Comparison of ENCODE assay signal across 28 mouse cellular contexts in genomic region chr1:188139473-188139872, GRCm38 (mm10).
A peak's percentile ranks its signal among the peaks of the same experiment; 100 is the strongest.
DNase-seq lines count a peak whose midpoint lies in the region; ATAC-seq lines count a peak whose summit lies in the region.
"Had no signal": no experiment of that assay in that cellular context is flagged by ENCODE, and none has a peak within 500 bp of the region (broad histone marks: within the 10 kb centered on the region; RNA-seq: fewer than 3 reads in every experiment).

No protein-coding gene starts in this region.

- H3K4me1 ChIP-seq in forebrain, embryonic 13.5 days, result peaks cover 18% of the 10 kb centered on the region
- H3K4me1 ChIP-seq in forebrain, embryonic 11.5 days (replicated peaks; ENCODE audit: control insufficient read depth, insufficient read depth, low read length), result no peaks in the 10 kb centered on the region; the same call in 1 of the 2 replicates
- no peaks in the 10 kb centered on the region for H3K4me1 ChIP-seq in limb, embryonic 11.5 days (ENCODE audit: control insufficient read depth, insufficient read depth, low read length)
- peaks cover 10% of the 10 kb centered on the region; the same call in 1 of the 2 replicates for H3K4me1 ChIP-seq in limb, embryonic 10.5 days
- H3K4me1 ChIP-seq: liver, embryonic 15.5 days; megakaryocyte, embryonic 14.5 days; neural tube, embryonic 12.5 days had no signal

- no peak overlapping the region for H3K9ac ChIP-seq in forebrain, embryonic 13.5 days
- no peak overlapping the region for H3K9ac ChIP-seq in forebrain, embryonic 11.5 days (ENCODE audit: low read length)
- H3K9ac ChIP-seq in limb, embryonic 11.5 days (ENCODE audit: low read length), result no peak overlapping the region
- H3K9ac ChIP-seq: heart, embryonic 13.5 days; hindbrain, embryonic 14.5 days; limb, embryonic 12.5 days; liver, embryonic 15.5 days; midbrain, embryonic 12.5 days; neural tube, embryonic 12.5 days had no signal

- DNase-seq in forebrain, embryonic 11.5 days (ENCODE audit: low spot score), result no peak
- peak; percentile 22 for DNase-seq in limb, embryonic 11.5 days (ENCODE audit: low spot score)
- DNase-seq in limb, embryonic 10.5 days (ENCODE audit: low spot score), result no peak
- peak; percentile 67 for DNase-seq in adipocyte (ENCODE audit: low spot score)
- peak; percentile 61 for DNase-seq in adrenal gland, postnatal 14 days
- no peak for DNase-seq in ovary, adult 18-20 months (ENCODE audit: low spot score)
- DNase-seq: B cell, adult 2 months; cerebellum, adult 11-12 months; cerebellum, adult 9-11 months; gastrocnemius, postnatal 10 days; layer of hippocampus, adult 9-11 months; lung, postnatal 4 days; right cerebral cortex, postnatal 4 days; thymus, postnatal 4 days had no signal

- H3K36me3 ChIP-seq in forebrain, embryonic 13.5 days (ENCODE audit: poor library complexity, severe bottlenecking), result no peaks in the 10 kb centered on the region
- H3K36me3 ChIP-seq in forebrain, embryonic 11.5 days (ENCODE audit: control insufficient read depth, insufficient read depth, low read length), result no peaks in the 10 kb centered on the region
- H3K36me3 ChIP-seq in limb, embryonic 11.5 days (ENCODE audit: control insufficient read depth, insufficient read depth, low read length), result no peaks in the 10 kb centered on the region
- H3K36me3 ChIP-seq in limb, embryonic 10.5 days, result no peaks in the 10 kb centered on the region
- H3K36me3 ChIP-seq: heart, embryonic 13.5 days; limb, embryonic 12.5 days; liver, embryonic 15.5 days; midbrain, embryonic 12.5 days; neural tube, embryonic 12.5 days had no signal

- H3K4me2 ChIP-seq in forebrain, embryonic 13.5 days, result no peak overlapping the region
- no peak overlapping the region for H3K4me2 ChIP-seq in forebrain, embryonic 11.5 days (ENCODE audit: low read depth, low read length, severe bottlenecking)
- H3K4me2 ChIP-seq in limb, embryonic 11.5 days (ENCODE audit: low read depth, severe bottlenecking), result no peak overlapping the region
- H3K4me2 ChIP-seq: heart, embryonic 13.5 days; hindbrain, embryonic 14.5 days; limb, embryonic 12.5 days; liver, embryonic 15.5 days; midbrain, embryonic 12.5 days; neural tube, embryonic 12.5 days had no signal

- ATAC-seq in forebrain, embryonic 13.5 days, result peak; percentile 53; the same call in 1 of the 2 replicates
- ATAC-seq in forebrain, embryonic 11.5 days (replicated peaks; ENCODE audit: low FRiP score), result no peak
- no peak for ATAC-seq in limb, embryonic 11.5 days (ENCODE audit: insufficient number of reproducible peaks, low FRiP score, low TSS enrichment, low read depth)
- ATAC-seq: activated CD4-positive, CD25-positive, alpha-beta regulatory T cell, adult 4 months; forebrain, embryonic 16.5 days; intestine, postnatal 0 days had no signal

- no peaks in the 10 kb centered on the region for H3K9me3 ChIP-seq in forebrain, embryonic 13.5 days (replicated peaks)
- H3K9me3 ChIP-seq in forebrain, embryonic 11.5 days (ENCODE audit: control insufficient read depth, low read length), result no peaks in the 10 kb centered on the region
- no peaks in the 10 kb centered on the region for H3K9me3 ChIP-seq in limb, embryonic 11.5 days (ENCODE audit: control insufficient read depth, low read length)
- H3K9me3 ChIP-seq in limb, embryonic 10.5 days (replicated peaks), result no peaks in the 10 kb centered on the region
- H3K9me3 ChIP-seq: heart, embryonic 13.5 days; limb, embryonic 12.5 days; liver, embryonic 15.5 days; midbrain, embryonic 12.5 days; neural tube, embryonic 12.5 days had no signal

- no peak overlapping the region; the same call in 1 of the 2 replicates for H3K27ac ChIP-seq in forebrain, embryonic 13.5 days
- no peak overlapping the region for H3K27ac ChIP-seq in forebrain, embryonic 11.5 days (ENCODE audit: low read depth, low read length)
- H3K27ac ChIP-seq in limb, embryonic 11.5 days (replicated peaks; ENCODE audit: low read depth, low read length), result no peak overlapping the region
- no peak overlapping the region for H3K27ac ChIP-seq in limb, embryonic 10.5 days
- H3K27ac ChIP-seq: heart, embryonic 13.5 days; hindbrain, embryonic 14.5 days; kidney, postnatal 0 days; limb, embryonic 12.5 days; liver, embryonic 15.5 days; midbrain, embryonic 12.5 days; neural tube, embryonic 12.5 days had no signal

- peaks cover 2% of the 10 kb centered on the region; the same call in 1 of the 2 replicates for H3K27me3 ChIP-seq in forebrain, embryonic 13.5 days
- no peaks in the 10 kb centered on the region for H3K27me3 ChIP-seq in forebrain, embryonic 11.5 days (ENCODE audit: control insufficient read depth, insufficient read depth, low read length)
- H3K27me3 ChIP-seq in limb, embryonic 11.5 days (ENCODE audit: control insufficient read depth, insufficient read depth, low read length), result no peaks in the 10 kb centered on the region
- H3K27me3 ChIP-seq in limb, embryonic 10.5 days (ENCODE audit: low read depth, poor library complexity, severe bottlenecking), result no peaks in the 10 kb centered on the region
- H3K27me3 ChIP-seq: heart, embryonic 13.5 days; liver, embryonic 15.5 days; megakaryocyte, embryonic 14.5 days; midbrain, embryonic 12.5 days; neural tube, embryonic 12.5 days had no signal

- 21% methylated on average over 4 of the region's 4 CpGs for WGBS in forebrain, embryonic 13.5 days
- 48% methylated on average over 4 of the region's 4 CpGs for WGBS in forebrain, embryonic 11.5 days
- whole genome bisulfite sequencing in limb, embryonic 11.5 days, result 55% methylated on average over 4 of the region's 4 CpGs
- WGBS in limb, embryonic 10.5 days, result 60% methylated on average over 4 of the region's 4 CpGs

- H3K4me3 ChIP-seq in forebrain, embryonic 13.5 days, result no peak overlapping the region
- H3K4me3 ChIP-seq in forebrain, embryonic 11.5 days (ENCODE audit: low read depth, low read length), result no peak overlapping the region
- no peak overlapping the region for H3K4me3 ChIP-seq in limb, embryonic 11.5 days (ENCODE audit: low read depth, low read length)
- H3K4me3 ChIP-seq in limb, embryonic 10.5 days, result no peak overlapping the region
- H3K4me3 ChIP-seq: erythroblast, embryonic 14.5 days; heart, embryonic 13.5 days; limb, embryonic 12.5 days; liver, embryonic 15.5 days; megakaryocyte, embryonic 14.5 days; midbrain, embryonic 12.5 days; myocyte; neural tube, embryonic 12.5 days had no signal

Comparison
In these comparisons a context has a peak if more than half of its experiments do, and no peak if none do; other contexts are left out.
1. DNase-seq: peak in limb, embryonic 11.5 days (single experiment), adipocyte (single experiment) and adrenal gland, postnatal 14 days (single experiment); none in forebrain, embryonic 11.5 days (single experiment), limb, embryonic 10.5 days (single experiment) and ovary, adult 18-20 months (single experiment).